Mouse (Mus musculus) cortical plate, adult 2 months (tissue): ENCODE results near the gene Adcy10. TPM values are rescaled to one million over a fixed set of nuclear protein-coding genes. Genes with fewer than 3 reads are reported as not detected.

Source experiments
- H3K27ac ChIP-seq: fragments of 200-500 bp; 2 replicates; pipeline ENCODE4 v1.5.1; 2012; ENCODE audit warnings: low read length, control low read depth, inconsistent platforms; ENCODE audit not compliant: insufficient read depth
- H3K4me1 ChIP-seq: fragments of 200-500 bp; 2 replicates; pipeline ENCODE4 v1.6.1; 2011; ENCODE audit warnings: low read length; ENCODE audit not compliant: control insufficient read depth, insufficient read depth
- H3K4me3 ChIP-seq: fragments of 200-500 bp; 2 replicates; pipeline ENCODE4 v1.5.1; 2011; ENCODE audit warnings: mild to moderate bottlenecking, low read length, control low read depth; ENCODE audit not compliant: insufficient read depth
- CTCF ChIP-seq: fragments of 200-500 bp; IDR thresholded peaks from 2 replicates; pipeline ENCODE4 v1.5.1; 2011; ENCODE audit warnings: mild to moderate bottlenecking, control low read depth, low read length; ENCODE audit not compliant: insufficient read depth; ENCODE audit errors: extremely low read depth
- POLR2A ChIP-seq: fragments of 200-500 bp; IDR thresholded peaks from 2 replicates; pipeline ENCODE4 v1.6.1; 2011; ENCODE audit warnings: mild to moderate bottlenecking, low read length, control low read depth; ENCODE audit not compliant: insufficient read depth; ENCODE audit errors: extremely low read depth
- polyA plus RNA-seq: library from polyadenylated mRNA; depleted of rRNA; stranded (reverse); fragments of >200 nt; gene quantifications from 2 replicates; pipeline ENCODE4 v1.2.3, GENCODE M21; 2012

The Adcy10 gene
- polyA plus RNA-seq, 1 experiment: 0.21 TPM

- no peak for TF ChIP-seq POLR2A
- 0 out of 2 replicates have a peak, but pooled peaks have one; percentile 4 for TF ChIP-seq CTCF
- Histone ChIP-seq H3K4me3 (no peak overlapping the region), H3K4me1 (no peaks in the 10 kb centered on the region), H3K27ac (no peak overlapping the region)
These were observed 94.3 kb downstream of the Adcy10 start for GRCm38 (mm10) chr1:165579332-165579731.

GRCm38 (mm10) chr1:165581255-165581654 lies 96.3 kb downstream of the Adcy10 start:
- Histone ChIP-seq H3K27ac (no peak overlapping the region), H3K4me3 (no peak overlapping the region), H3K4me1 (no peaks in the 10 kb centered on the region)
- TF ChIP-seq CTCF (no peak), POLR2A (no peak)

- H3K4me3 ChIP-seq: no peak overlapping the region
- no peak overlapping the region for H3K27ac ChIP-seq
- no peaks in the 10 kb centered on the region for H3K4me1 ChIP-seq
- TF ChIP-seq POLR2A: no peak
- peak; percentile 95 for TF ChIP-seq CTCF
These were observed 98.7 kb downstream of the Adcy10 start for GRCm38 (mm10) chr1:165583529-165584184.

GRCm38 (mm10) chr1:165585389-165586104 lies 100.6 kb downstream of the Adcy10 start:
- H3K4me3 ChIP-seq: no peak overlapping the region
- H3K27ac ChIP-seq: peak overlapping the region; percentile 21; the same call in 1 of the 2 replicates
- no peaks in the 10 kb centered on the region for H3K4me1 ChIP-seq
- no peak for TF ChIP-seq CTCF
- no peak for TF ChIP-seq POLR2A

GRCm38 (mm10) chr1:165586366-165586765 lies 101.4 kb downstream of the Adcy10 start:
- no peak overlapping the region for H3K4me3 ChIP-seq
- H3K4me1 ChIP-seq: no peaks in the 10 kb centered on the region
- no peak for TF ChIP-seq CTCF
- no peak for TF ChIP-seq POLR2A
- no peak overlapping the region for H3K27ac ChIP-seq

GRCm38 (mm10) chr1:165587845-165588244 lies 102.9 kb downstream of the Adcy10 start:
- TF ChIP-seq CTCF (no peak), POLR2A (no peak)
- Histone ChIP-seq H3K4me1 (no peaks in the 10 kb centered on the region), H3K4me3 (no peak overlapping the region), H3K27ac (no peak overlapping the region)

GRCm38 (mm10) chr1:165589280-165590048 lies 104.5 kb downstream of the Adcy10 start:
- Histone ChIP-seq H3K27ac (no peak overlapping the region), H3K4me3 (no peak overlapping the region), H3K4me1 (no peaks in the 10 kb centered on the region)
- no peak for TF ChIP-seq POLR2A
- TF ChIP-seq CTCF: no peak

GRCm38 (mm10) chr1:165590760-165591159 lies 105.8 kb downstream of the Adcy10 start:
- Histone ChIP-seq H3K4me3 (no peak overlapping the region), H3K27ac (no peak overlapping the region), H3K4me1 (no peaks in the 10 kb centered on the region)
- no peak for TF ChIP-seq CTCF
- no peak for TF ChIP-seq POLR2A

GRCm38 (mm10) chr1:165592295-165593082 lies 107.5 kb downstream of the Adcy10 start:
- H3K4me1 ChIP-seq: no peaks in the 10 kb centered on the region
- H3K27ac ChIP-seq: no peak overlapping the region
- no peak overlapping the region for H3K4me3 ChIP-seq
- TF ChIP-seq POLR2A (no peak), CTCF (no peak)
